Mouse (Mus musculus) common myeloid progenitor, adult 5-6 weeks (primary cell): ENCODE results near the gene Smim8. TPM values are rescaled to one million over a fixed set of nuclear protein-coding genes. Genes with fewer than 3 reads are reported as not detected.

Experiments used
- ATAC-seq: replicated peaks from 2 replicates; pipeline ENCODE4 v1.8.0; 2016; ENCODE audit warnings: low read depth, mild to moderate bottlenecking, moderate TSS enrichment, inconsistent platforms; ENCODE audit not compliant: poor library complexity, severe bottlenecking
- total RNA-seq: library from RNA; stranded (forward); fragments of 200-1000, 187-1606 nt; gene quantifications from 2 replicates; pipeline ENCODE4 v1.2.3, GENCODE M21; 2017

Smim8 gene
- total RNA-seq, 1 experiment from 2014 or later: 31.3 TPM

DNA sequence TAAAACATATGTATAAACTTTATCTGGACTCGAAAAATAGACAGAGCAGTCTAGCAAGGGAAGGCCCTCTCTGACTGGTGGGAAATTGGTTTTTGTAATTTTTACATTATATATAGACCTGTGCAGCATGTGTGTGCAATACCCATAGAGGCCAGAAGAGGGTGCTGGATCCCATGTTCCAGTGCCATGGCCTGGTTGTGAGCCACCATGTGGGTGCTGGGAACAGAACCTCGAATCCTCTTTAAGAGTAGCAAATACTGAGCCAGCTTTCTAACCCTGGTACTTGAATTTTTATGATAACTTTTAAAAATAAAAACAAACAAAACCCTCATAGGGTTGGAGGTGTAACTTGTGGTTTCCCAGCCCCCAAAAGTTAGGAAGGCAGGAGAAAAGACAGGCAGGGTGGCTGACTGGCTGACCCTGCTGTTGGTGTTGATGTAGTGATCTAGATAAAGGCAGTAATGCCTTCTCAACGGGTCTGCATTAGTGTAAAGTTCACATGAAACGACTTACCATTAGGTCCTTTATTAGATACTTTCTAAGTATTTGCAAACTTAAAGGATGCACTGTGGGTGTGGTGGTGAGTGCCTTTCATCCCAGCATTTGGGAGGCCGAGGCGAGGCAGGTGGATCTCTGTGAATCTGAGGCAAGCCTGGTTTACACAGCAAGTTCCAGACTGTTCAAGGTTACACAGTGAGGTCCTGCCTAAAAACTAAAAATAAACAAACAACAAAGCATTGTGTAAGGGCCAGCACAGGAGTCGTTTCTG is 57.9 kb downstream of the Smim8 start:
- ATAC-seq: no peak

DNA sequence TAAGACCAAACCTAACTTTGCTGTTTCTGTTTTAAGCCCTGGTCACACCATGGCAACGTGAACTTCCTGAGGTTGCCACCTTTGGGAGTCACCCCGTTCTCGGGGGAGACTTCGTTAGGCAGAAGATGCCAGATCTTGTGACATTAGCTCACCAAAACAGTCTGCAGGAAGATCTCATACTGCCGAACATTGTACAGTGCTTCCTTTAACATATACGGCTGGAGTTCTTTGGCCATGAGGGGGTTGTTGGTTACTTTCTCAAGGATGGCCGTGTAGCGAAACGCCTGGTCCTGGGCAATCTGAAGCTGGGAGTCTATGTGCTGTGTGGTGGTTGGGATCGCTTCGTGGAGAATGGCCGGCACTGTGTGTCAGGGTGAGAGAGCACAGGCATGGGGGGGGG is 58.8 kb downstream of the Smim8 start:
- no peak for ATAC-seq

Other genes starting within 250 kb of the Smim8 start
- 42.0 and 60.8 TPM in 2 replicates for gene Akirin2, start 227.5 kb downstream of the Smim8 start, total RNA-seq
- gene Orc3, start 163.5 kb downstream of the Smim8 start, total RNA-seq: 87.5 and 96.9 TPM in 2 replicates
- 36.6 and 46.2 TPM in 2 replicates for gene Rars2, start 163.5 kb downstream of the Smim8 start, total RNA-seq
- 23.2 and 24.3 TPM in 2 replicates for gene Slc35a1, start 91.0 kb downstream of the Smim8 start, total RNA-seq
- not detected in 2 replicates for gene Cfap206, start 48.2 kb downstream of the Smim8 start, total RNA-seq
- gene Gm136, start 22.2 kb downstream of the Smim8 start, total RNA-seq: not detected in 2 replicates
- 44.1 and 50.7 TPM in 2 replicates for gene Zfp292, start 104.5 kb upstream of the Smim8 start, total RNA-seq
- not detected in 2 replicates for gene Cga, start 115.4 kb upstream of the Smim8 start, total RNA-seq